Mouse (Mus musculus) T-helper 1 cell (primary cell): ENCODE results near the gene Usp49.

Experiments used
- in situ Hi-C: fragments of 300-600 bp; cut with MboI, MseI; formaldehyde crosslinking; loops from one replicate; pipeline ENCODE4 v1.15.1; 2025; ENCODE audit warnings: high pct_unique_total_duplicates

Usp49 gene

GRCm38 (mm10) chr17:47735553-47736100 is 105.1 kb downstream of the Usp49 start:
- in situ Hi-C loops: no loop called here
